Mouse (Mus musculus): Measurements from ENCODE around the gene Akr1e1.
A peak's percentile ranks its signal among the peaks of the same experiment; 100 is the strongest.
"Not testable (repeated sequence)": the region's sequence is repeated elsewhere in the genome, so short reads cannot be mapped to it uniquely, and the experiment has no call there.

Akr1e1 gene

DNA sequence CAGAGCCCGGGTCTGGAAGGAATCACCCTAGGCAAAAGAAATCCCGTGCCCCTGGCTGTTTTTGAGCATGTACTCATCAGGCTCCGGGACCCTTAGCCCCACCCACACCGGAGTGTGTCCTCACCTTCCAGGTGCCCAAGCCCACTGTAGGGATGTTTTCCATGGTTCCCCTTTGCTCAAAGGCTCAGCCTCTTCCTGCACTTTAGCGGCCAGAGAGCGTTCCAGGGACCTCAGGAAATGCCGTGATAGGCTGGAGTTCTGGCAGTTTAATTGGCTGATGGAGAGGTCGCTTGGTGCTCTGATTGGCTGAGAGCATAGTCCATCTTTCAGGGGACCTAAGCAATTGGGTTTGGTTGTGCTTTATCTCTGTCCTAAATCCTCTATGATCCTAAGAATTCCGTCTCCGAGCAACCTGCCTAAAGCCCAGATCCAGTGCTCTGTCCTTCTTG, at the start of gene Akr1e1:
Gene Akr1e1 (minus strand): TSS at position 214 of the 449 bp plus-strand sequence.
- DNase-seq = peak; percentile 96

DNA sequence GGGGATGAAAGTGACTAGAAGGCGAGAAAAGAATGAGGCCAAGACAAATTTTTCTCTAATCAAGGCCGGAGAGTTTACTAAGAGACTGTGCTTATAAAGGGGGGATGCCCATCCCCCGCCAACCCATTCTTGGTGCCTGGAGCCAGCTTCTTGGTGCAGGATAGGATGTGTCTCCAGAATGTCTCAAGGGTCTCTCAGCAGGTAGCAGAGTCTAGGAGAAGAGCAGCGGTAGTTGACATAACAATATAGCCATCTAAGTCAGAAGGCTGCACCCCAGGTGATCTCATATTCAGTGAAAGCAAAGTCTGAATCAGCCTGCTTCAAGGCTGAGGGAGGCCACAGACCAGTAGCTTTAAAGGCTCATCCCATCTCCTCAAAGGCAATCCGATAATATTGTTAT, 49.4 kb upstream of the Akr1e1 start:
- DNase-seq = no peak

- peak; percentile 24 for DNase-seq
Observed at GRCm38 (mm10) chr13:4656277-4657146, 47.5 kb upstream of the Akr1e1 start.

- DNase-seq = no peak
Observed at GRCm38 (mm10) chr13:4650190-4650589, 41.2 kb upstream of the Akr1e1 start.

DNA sequence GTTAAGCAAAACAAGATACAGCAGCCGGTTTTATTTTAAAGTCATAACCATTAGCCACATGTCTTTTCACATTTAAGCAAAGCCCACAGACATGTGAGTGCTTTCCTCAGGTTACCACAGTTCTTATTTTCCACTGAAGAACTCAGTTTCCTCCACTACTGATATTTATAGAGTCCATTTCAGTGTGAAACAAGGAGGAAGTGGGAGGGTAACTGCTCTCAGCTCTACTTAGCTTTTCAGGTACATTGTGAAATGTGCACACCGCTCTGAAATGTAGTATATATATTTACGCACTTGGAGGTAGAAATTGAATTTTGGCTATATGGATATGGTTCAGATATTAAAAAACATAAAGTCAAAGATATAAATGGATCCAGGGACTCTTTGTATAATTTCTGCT, 36.3 kb upstream of the Akr1e1 start:
- no peak for DNase-seq

GRCm38 (mm10) chr13:4610902-4611301, 1.9 kb upstream of the Akr1e1 start:
- DNase-seq = no peak

GRCm38 (mm10) chr13:4608530-4608929, 444 bp downstream of the Akr1e1 start:
- DNase-seq = no peak

DNA sequence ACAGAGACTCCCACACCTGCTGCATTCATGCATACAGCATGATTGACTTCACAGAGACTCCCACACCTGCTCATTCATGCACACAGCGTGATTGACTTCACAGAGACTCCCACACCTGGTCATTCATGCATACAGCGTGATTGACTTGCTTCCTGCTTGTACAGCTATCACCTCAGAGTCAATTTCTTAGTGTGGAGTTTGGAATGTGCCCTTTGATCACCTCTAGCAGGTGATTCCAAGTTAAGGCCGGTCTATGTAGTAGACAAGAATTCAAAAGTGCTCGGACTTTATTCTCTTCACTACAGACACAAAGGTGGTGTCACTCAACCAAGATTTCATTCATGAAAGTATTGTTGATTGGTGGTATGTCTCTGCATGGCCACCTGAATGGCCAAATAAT, 2.2 kb downstream of the Akr1e1 start:
- no peak for DNase-seq

DNA sequence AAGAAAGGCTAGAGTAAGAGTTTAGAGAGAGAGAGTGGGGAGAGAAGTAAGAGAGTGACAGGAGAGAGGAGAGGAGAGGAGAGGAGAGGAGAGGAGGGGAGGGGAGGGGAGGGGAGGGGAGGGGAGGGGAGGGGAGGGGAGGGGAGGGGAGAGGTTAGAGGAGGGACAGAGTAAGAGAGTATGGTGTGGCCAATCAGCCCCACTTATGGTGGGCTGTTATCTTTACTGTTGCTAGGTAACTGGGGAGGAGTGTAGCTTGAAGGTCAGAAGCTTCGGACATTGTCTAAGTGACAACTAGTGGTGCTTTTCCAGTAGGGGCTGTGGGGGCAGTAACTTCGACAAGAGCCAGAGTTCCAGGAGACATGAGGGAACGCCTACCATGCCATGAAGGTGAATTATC, 5.5 kb downstream of the Akr1e1 start:
- DNase-seq = not testable (repeated sequence)

DNA sequence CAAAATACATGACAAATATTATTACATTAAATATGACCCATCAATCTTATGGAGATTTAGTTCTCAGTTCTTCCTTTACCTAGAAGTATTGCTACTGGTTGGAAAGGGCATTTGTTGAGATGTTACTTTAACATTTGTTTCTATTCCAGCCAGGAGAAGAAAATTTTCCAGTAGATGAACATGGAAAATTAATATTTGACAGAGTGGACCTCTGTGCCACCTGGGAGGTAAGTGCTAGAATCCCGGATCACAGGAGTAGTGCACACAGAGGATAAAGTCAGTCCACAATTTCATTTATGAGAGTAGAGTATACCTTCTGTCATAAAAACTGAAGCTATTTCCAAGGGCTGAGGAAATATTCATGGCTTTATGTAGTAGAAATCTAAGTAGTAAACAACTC, 32.1 kb downstream of the Akr1e1 start:
- DNase-seq = no peak

GRCm38 (mm10) chr13:4573871-4574270, 35.1 kb downstream of the Akr1e1 start, which contains the start of gene Akr1c21:
TSS of gene Akr1c21 (plus strand) at chr13:4574075.
- DNase-seq = no peak

- no peak for DNase-seq
Observed at GRCm38 (mm10) chr13:4565996-4566395, 43.0 kb downstream of the Akr1e1 start.

DNA sequence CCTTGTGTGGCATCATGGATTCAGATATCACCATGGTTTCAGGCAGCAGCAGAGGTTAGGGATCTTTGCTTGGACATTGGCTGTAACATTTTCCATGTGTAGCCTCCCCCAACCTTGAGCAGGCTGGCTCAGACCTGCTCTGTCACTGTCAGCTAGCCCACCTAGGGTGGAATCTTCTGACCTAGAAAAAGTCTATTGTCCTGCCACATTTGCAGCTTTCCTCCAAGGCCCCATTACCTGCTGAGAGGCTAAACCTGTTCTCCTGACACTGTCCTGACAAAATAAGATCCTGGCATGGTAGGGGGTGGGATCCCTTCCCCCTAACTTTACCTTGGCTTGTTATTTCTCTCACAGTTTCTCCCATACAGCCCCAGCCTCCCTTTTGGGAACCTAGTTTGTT, 48.5 kb downstream of the Akr1e1 start:
- no peak for DNase-seq

GRCm38 (mm10) chr13:4559143-4559542, 49.8 kb downstream of the Akr1e1 start:
- no peak for DNase-seq

Data from layer of hippocampus, adult 9-11 months (tissue).